Mouse (Mus musculus) activated CD4-positive, CD25-positive, alpha-beta regulatory T cell, adult 4 months (primary cell): ENCODE measurements around the gene Prmt1. TPM values are rescaled to one million over a fixed set of nuclear protein-coding genes. Genes with fewer than 3 reads are reported as not detected.
A peak's percentile ranks its signal among the peaks of the same experiment; 100 is the strongest.

Experiments
- ATAC-seq: one replicate; pipeline ENCODE4 v1.8.0; 2017
- polyA plus RNA-seq, 2 experiments: library from polyadenylated mRNA; unstranded; fragments of 100-300 nt; shearing (Covaris generic); gene quantifications; one replicate each; pipeline ENCODE4 v1.2.1; 2017

Gene Prmt1
- polyA plus RNA-seq, 2 experiments from 2014 or later = 38.0 to 103 TPM

GRCm38 (mm10) chr7:44975117-44975419 is 11.3 kb downstream of the Prmt1 start:
- ATAC-seq = no peak

GRCm38 (mm10) chr7:44974383-44975116 is 11.8 kb downstream of the Prmt1 start, which contains the start of gene Cpt1c:
Cpt1c (minus strand) TSS chr7:44974851.
- ATAC-seq = no peak

- no peak for ATAC-seq
Observed at GRCm38 (mm10) chr7:44973415-44974130, 12.8 kb downstream of the Prmt1 start.

- no peak for ATAC-seq
Observed at GRCm38 (mm10) chr7:44971142-44971541, 15.2 kb downstream of the Prmt1 start.

GRCm38 (mm10) chr7:44970231-44970691 is 16.1 kb downstream of the Prmt1 start:
- ATAC-seq = peak; percentile 87

- no peak for ATAC-seq
Observed at GRCm38 (mm10) chr7:44966638-44967037, 19.7 kb downstream of the Prmt1 start.

GRCm38 (mm10) chr7:44965975-44966374 is 20.4 kb downstream of the Prmt1 start:
- no peak for ATAC-seq

- no peak for ATAC-seq
Observed at GRCm38 (mm10) chr7:44964990-44965389, 21.4 kb downstream of the Prmt1 start.

- no peak for ATAC-seq
Observed at GRCm38 (mm10) chr7:44962831-44963230, 23.5 kb downstream of the Prmt1 start.

GRCm38 (mm10) chr7:44962337-44962736 is 24.0 kb downstream of the Prmt1 start:
- ATAC-seq = no peak

- ATAC-seq = no peak
Observed at GRCm38 (mm10) chr7:44960512-44960910, 25.9 kb downstream of the Prmt1 start.

GRCm38 (mm10) chr7:44959874-44960511 is 26.4 kb downstream of the Prmt1 start:
- ATAC-seq = no peak

GRCm38 (mm10) chr7:44959281-44959680 is 27.1 kb downstream of the Prmt1 start:
- ATAC-seq = no peak

GRCm38 (mm10) chr7:44958208-44958607 is 28.2 kb downstream of the Prmt1 start:
- ATAC-seq = no peak

GRCm38 (mm10) chr7:44957183-44957835 is 29.1 kb downstream of the Prmt1 start:
- no peak for ATAC-seq

- ATAC-seq = no peak
Observed at GRCm38 (mm10) chr7:44956266-44956665, 30.1 kb downstream of the Prmt1 start.

- no peak for ATAC-seq
Observed at GRCm38 (mm10) chr7:44955628-44956027, 30.7 kb downstream of the Prmt1 start.

- no peak for ATAC-seq
Observed at GRCm38 (mm10) chr7:44954091-44954885, 32.1 kb downstream of the Prmt1 start.

GRCm38 (mm10) chr7:44953561-44953960 is 32.8 kb downstream of the Prmt1 start:
- ATAC-seq = no peak

GRCm38 (mm10) chr7:44952611-44953306 is 33.6 kb downstream of the Prmt1 start:
- ATAC-seq = no peak

- ATAC-seq = no peak
Observed at GRCm38 (mm10) chr7:44951960-44952359, 34.4 kb downstream of the Prmt1 start.

- ATAC-seq = no peak
Observed at GRCm38 (mm10) chr7:44949922-44950321, 36.4 kb downstream of the Prmt1 start.
